Mouse (Mus musculus) limb, embryonic 10.5 days (tissue): ENCODE data around the gene Gm10406. TPM values are rescaled to one million over a fixed set of nuclear protein-coding genes. Genes with fewer than 3 reads are reported as not detected.
A peak's percentile ranks its signal among the peaks of the same experiment; 100 is the strongest.
"Not testable (repeated sequence)": the region's sequence is repeated elsewhere in the genome, so short reads cannot be mapped to it uniquely, and the experiment has no call there.

Experiments used
- DNase-seq: peaks from one replicate; pipeline ENCODE4 v3.0.0-alpha.2; 2017; ENCODE audit warnings: low spot score
- H3K27ac ChIP-seq: fragments of 300-500 bp; sonication (generic); 2 replicates; pipeline ENCODE4 v1.5.1; 2016; ENCODE audit warnings: mild to moderate bottlenecking
- H3K27me3 ChIP-seq: fragments of 300-500 bp; sonication (generic); 2 replicates; pipeline ENCODE4 v1.6.1; 2016; ENCODE audit warnings: low read depth, mild to moderate bottlenecking; ENCODE audit not compliant: poor library complexity, severe bottlenecking
- H3K36me3 ChIP-seq: fragments of 300-500 bp; sonication (generic); 2 replicates; pipeline ENCODE4 v1.6.1; 2016; ENCODE audit warnings: mild to moderate bottlenecking, moderate library complexity
- H3K4me1 ChIP-seq: fragments of 300-500 bp; sonication (generic); 2 replicates; pipeline ENCODE4 v1.6.1; 2016
- H3K4me3 ChIP-seq: fragments of 300-500 bp; sonication (generic); 2 replicates; pipeline ENCODE4 v1.5.1; 2016; ENCODE audit warnings: mild to moderate bottlenecking, moderate library complexity
- H3K9me3 ChIP-seq: fragments of 300-500 bp; sonication (generic); replicated peaks from 2 replicates; pipeline ENCODE4 v1.6.1; 2016; ENCODE audit warnings: mild to moderate bottlenecking
- WGBS: fragments of 180-500 bp; shearing (Covaris S2); methylation state at CpG from one replicate; pipeline ENCODE4 v1.1.7; 2016; 5-methylcytosine and 5-hydroxymethylcytosine counted together
- polyA plus RNA-seq: library from polyadenylated mRNA; unstranded; fragments of >200 nt; fragmentation: Nextera tagmentation; extraction: Ambion mirVana; gene quantifications from 2 replicates; pipeline ENCODE4 v1.2.1, GENCODE M21; 2016

Gene Gm10406
- 0.66 and 0.90 TPM in 2 replicates for polyA plus RNA-seq

GRCm38 (mm10) chr14:7026781-7027749 is at the start of gene Gm10406:
TSS of gene Gm10406 (minus strand) at chr14:7027449.
- peak within 1 kb of the TSS; percentile 53 for H3K4me3 ChIP-seq
- WGBS = under 1% methylated on average over 57 of the region's 70 CpGs
- not testable (repeated sequence) for H3K4me1 ChIP-seq, H3K36me3 ChIP-seq, H3K9me3 ChIP-seq, H3K27me3 ChIP-seq
- H3K27ac ChIP-seq = peak within 1 kb of the TSS; percentile 83
- peak; percentile 48 for DNase-seq

DNA sequence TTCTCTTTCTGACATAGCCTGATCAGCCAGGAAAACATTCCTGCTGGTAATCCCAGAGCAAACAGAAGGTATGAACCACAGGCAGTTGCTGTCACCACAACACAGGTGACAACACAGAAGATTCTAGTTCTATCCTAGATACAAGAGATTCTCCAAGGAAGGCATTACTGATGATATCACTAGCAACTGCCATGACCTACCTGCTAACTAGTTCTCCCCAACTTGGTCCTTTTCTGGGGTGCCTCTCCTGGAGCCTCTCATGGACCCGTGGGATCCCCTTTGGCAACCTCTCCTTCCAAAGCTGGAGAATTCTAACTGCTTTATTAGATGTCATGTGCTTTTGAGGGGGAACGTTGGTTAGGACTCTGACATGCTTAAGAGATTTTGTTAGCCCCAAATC is 17.6 kb upstream of the Gm10406 start, which contains the start of gene Gm3685:
Gm3685 (minus strand) TSS at position 101 of the 400 bp plus-strand sequence.
- H3K4me1 ChIP-seq, H3K27me3 ChIP-seq, H3K9me3 ChIP-seq, H3K36me3 ChIP-seq, DNase-seq, H3K4me3 ChIP-seq, H3K27ac ChIP-seq: not testable (repeated sequence)
- WGBS = no CpG with 5 or more reads among the region's 2 CpGs

GRCm38 (mm10) chr14:7026274-7026673 is 975 bp downstream of the Gm10406 start:
- H3K4me3 ChIP-seq, H3K4me1 ChIP-seq, H3K9me3 ChIP-seq, H3K27me3 ChIP-seq, H3K36me3 ChIP-seq, DNase-seq, H3K27ac ChIP-seq: not testable (repeated sequence)
- 11% methylated on average over 9 of the region's 9 CpGs for WGBS

- not testable (repeated sequence) for H3K4me1 ChIP-seq, H3K9me3 ChIP-seq, H3K27ac ChIP-seq, DNase-seq, H3K4me3 ChIP-seq, H3K36me3 ChIP-seq, H3K27me3 ChIP-seq
- WGBS = 39% methylated on average over 1 of the region's 2 CpGs
Observed at GRCm38 (mm10) chr14:6973718-6974117, 53.5 kb downstream of the Gm10406 start, which contains the start of gene Gm6356. TSS of gene Gm6356 (minus strand) at chr14:6973818.

Other genes starting within 250 kb of the Gm10406 start
- gene Gm3642, start 187.1 kb downstream of the Gm10406 start, polyA plus RNA-seq = not detected in 2 replicates
- gene Gm3667, start 137.5 kb downstream of the Gm10406 start, polyA plus RNA-seq = 1.1 TPM in 2 replicates
- gene Gm6356, start 53.6 kb downstream of the Gm10406 start, polyA plus RNA-seq = not detected in 2 replicates
- gene Gm3685, start 17.5 kb upstream of the Gm10406 start, polyA plus RNA-seq = not detected in 2 replicates
- gene Gm3696, start 73.2 kb upstream of the Gm10406 start, polyA plus RNA-seq = 1.2 and 1.5 TPM in 2 replicates
- not detected in 2 replicates for gene Gm6676, start 98.0 kb upstream of the Gm10406 start, polyA plus RNA-seq
- gene Gm3512, start 147.1 kb upstream of the Gm10406 start, polyA plus RNA-seq = 3.7 and 4.1 TPM in 2 replicates
- gene Gm16434, start 167.1 kb upstream of the Gm10406 start, polyA plus RNA-seq = not detected in 2 replicates
- not detected in 2 replicates for gene Gm3727, start 237.3 kb upstream of the Gm10406 start, polyA plus RNA-seq